Mouse (Mus musculus) midbrain, embryonic 15.5 days (tissue): ENCODE results near the gene Rab20. TPM values are rescaled to one million over a fixed set of nuclear protein-coding genes. Genes with fewer than 3 reads are reported as not detected.
"Not testable (repeated sequence)": the region's sequence is repeated elsewhere in the genome, so short reads cannot be mapped to it uniquely, and the experiment has no call there.

Experiments used
- ATAC-seq: fragments of 200-750 bp; cut with Nextera tagmentation; replicated peaks from 2 replicates; pipeline ENCODE4 v1.8.0; 2017; ENCODE audit warnings: moderate TSS enrichment
- H3K27ac ChIP-seq: fragments of 300-500 bp; sonication (generic); 2 replicates; pipeline ENCODE4 v1.5.1; 2015; ENCODE audit warnings: mild to moderate bottlenecking, inconsistent platforms
- H3K27me3 ChIP-seq: fragments of 300-500 bp; sonication (generic); replicated peaks from 2 replicates; pipeline ENCODE4 v1.6.1; 2015; ENCODE audit warnings: inconsistent platforms
- H3K36me3 ChIP-seq: fragments of 300-500 bp; sonication (generic); replicated peaks from 2 replicates; pipeline ENCODE4 v1.6.1; 2015; ENCODE audit warnings: inconsistent platforms
- H3K4me1 ChIP-seq: fragments of 300-500 bp; sonication (generic); 2 replicates; pipeline ENCODE4 v1.6.1; 2015; ENCODE audit warnings: inconsistent platforms
- H3K4me2 ChIP-seq: fragments of 300-500 bp; sonication (generic); 2 replicates; pipeline ENCODE4 v1.6.1; 2015; ENCODE audit warnings: inconsistent platforms, mild to moderate bottlenecking, moderate library complexity
- H3K4me3 ChIP-seq: fragments of 300-500 bp; sonication (generic); 2 replicates; pipeline ENCODE4 v1.5.1; 2015; ENCODE audit warnings: mild to moderate bottlenecking, inconsistent platforms
- H3K9ac ChIP-seq: fragments of 300-500 bp; sonication (generic); 2 replicates; pipeline ENCODE4 v1.6.1; 2015; ENCODE audit warnings: mild to moderate bottlenecking, inconsistent platforms
- H3K9me3 ChIP-seq: fragments of 300-500 bp; sonication (generic); 2 replicates; pipeline ENCODE4 v1.6.1; 2016; ENCODE audit warnings: inconsistent platforms
- WGBS: fragments of 180-500 bp; shearing (Covaris S2); methylation state at CpG from one replicate; pipeline ENCODE4 v1.1.7; 2015; ENCODE audit warnings: mixed read lengths; 5-methylcytosine and 5-hydroxymethylcytosine counted together
- polyA plus RNA-seq: library from polyadenylated mRNA; unstranded; fragments of >200 nt; fragmentation: Nextera tagmentation; extraction: Ambion mirVana; gene quantifications from 2 replicates; pipeline ENCODE4 v1.2.1, GENCODE M21; 2015

The Rab20 gene
- polyA plus RNA-seq, 1 experiment from 2014 or later = 0.71 TPM

- ATAC-seq = no peak
- H3K27ac ChIP-seq = no peak overlapping the region
- no peaks in the 10 kb centered on the region for H3K9me3 ChIP-seq
- H3K4me1 ChIP-seq = peaks cover 19% of the 10 kb centered on the region
- 3% methylated on average over 9 of the region's 9 CpGs for WGBS
- H3K9ac ChIP-seq = no peak overlapping the region
- H3K36me3 ChIP-seq = no peaks in the 10 kb centered on the region
- peaks cover 64% of the 10 kb centered on the region for H3K27me3 ChIP-seq
- H3K4me2 ChIP-seq = peak overlapping the region; percentile 5
- peak overlapping the region; percentile 47 for H3K4me3 ChIP-seq
These were observed 1.3 kb downstream of the Rab20 start for GRCm38 (mm10) chr8:11477178-11477553.

GRCm38 (mm10) chr8:11476338-11477177 lies 2.0 kb downstream of the Rab20 start:
- H3K9ac ChIP-seq = no peak overlapping the region

GRCm38 (mm10) chr8:11475876-11476275 lies 2.6 kb downstream of the Rab20 start:
- no peak overlapping the region for H3K4me3 ChIP-seq
- no peak overlapping the region for H3K4me2 ChIP-seq
- peaks cover 64% of the 10 kb centered on the region for H3K27me3 ChIP-seq
- no peaks in the 10 kb centered on the region for H3K36me3 ChIP-seq
- peaks cover 19% of the 10 kb centered on the region for H3K4me1 ChIP-seq
- no peaks in the 10 kb centered on the region for H3K9me3 ChIP-seq
- no peak overlapping the region for H3K9ac ChIP-seq
- H3K27ac ChIP-seq = no peak overlapping the region
- 27% methylated on average over 2 of the region's 2 CpGs for WGBS
- no peak for ATAC-seq

More at GRCm38 (mm10) chr8:11476338-11477177, 2.0 kb downstream of the Rab20 start:
- H3K4me1 ChIP-seq = peaks cover 19% of the 10 kb centered on the region
- no peak overlapping the region for H3K27ac ChIP-seq
- H3K27me3 ChIP-seq = peaks cover 64% of the 10 kb centered on the region
- 0 out of 2 replicates have a peak overlapping the region, but pooled peaks have one; percentile 1 for H3K4me3 ChIP-seq
- H3K4me2 ChIP-seq = peak overlapping the region; percentile 5
- no peaks in the 10 kb centered on the region for H3K36me3 ChIP-seq
- no peak for ATAC-seq
- H3K9me3 ChIP-seq = no peaks in the 10 kb centered on the region
- 9% methylated on average over 24 of the region's 24 CpGs for WGBS

- H3K9me3 ChIP-seq = no peaks in the 10 kb centered on the region
- 10% methylated on average over 9 of the region's 10 CpGs for WGBS
- peaks cover 61% of the 10 kb centered on the region for H3K27me3 ChIP-seq
- no peak for ATAC-seq
- H3K9ac ChIP-seq = no peak overlapping the region
- H3K4me3 ChIP-seq = no peak overlapping the region
- no peak overlapping the region for H3K4me2 ChIP-seq
- H3K27ac ChIP-seq = no peak overlapping the region
- no peaks in the 10 kb centered on the region for H3K36me3 ChIP-seq
- H3K4me1 ChIP-seq = peaks cover 19% of the 10 kb centered on the region
These were observed 3.1 kb downstream of the Rab20 start for GRCm38 (mm10) chr8:11475397-11475796.

GRCm38 (mm10) chr8:11473072-11473471 lies 5.4 kb downstream of the Rab20 start:
- peaks cover 14% of the 10 kb centered on the region for H3K4me1 ChIP-seq
- no peaks in the 10 kb centered on the region for H3K36me3 ChIP-seq
- no peak overlapping the region for H3K27ac ChIP-seq
- ATAC-seq = no peak
- H3K27me3 ChIP-seq = peaks cover 38% of the 10 kb centered on the region
- H3K4me3 ChIP-seq = no peak overlapping the region
- H3K9ac ChIP-seq = no peak overlapping the region
- no peaks in the 10 kb centered on the region for H3K9me3 ChIP-seq
- no peak overlapping the region for H3K4me2 ChIP-seq
- WGBS = 51% methylated on average over 4 of the region's 4 CpGs

GRCm38 (mm10) chr8:11471309-11471708 lies 7.2 kb downstream of the Rab20 start:
- 39% methylated on average over 8 of the region's 8 CpGs for WGBS
- no peak overlapping the region for H3K4me2 ChIP-seq
- ATAC-seq = no peak
- H3K27ac ChIP-seq = no peak overlapping the region
- H3K36me3 ChIP-seq = no peaks in the 10 kb centered on the region
- H3K9ac ChIP-seq = no peak overlapping the region
- H3K9me3 ChIP-seq = no peaks in the 10 kb centered on the region
- peaks cover 1% of the 10 kb centered on the region; the same call in 1 of the 2 replicates for H3K4me1 ChIP-seq
- peaks cover 22% of the 10 kb centered on the region for H3K27me3 ChIP-seq
- no peak overlapping the region for H3K4me3 ChIP-seq

GRCm38 (mm10) chr8:11470694-11471093 lies 7.8 kb downstream of the Rab20 start:
- WGBS = 76% methylated on average over 7 of the region's 7 CpGs
- no peaks in the 10 kb centered on the region for H3K4me1 ChIP-seq

GRCm38 (mm10) chr8:11469095-11469494 lies 9.4 kb downstream of the Rab20 start:
- H3K9me3 ChIP-seq = no peaks in the 10 kb centered on the region
- no peak overlapping the region for H3K27ac ChIP-seq
- no peaks in the 10 kb centered on the region for H3K4me1 ChIP-seq
- no peak for ATAC-seq
- H3K4me3 ChIP-seq = no peak overlapping the region
- H3K4me2 ChIP-seq = no peak overlapping the region
- peaks cover under 1% of the 10 kb centered on the region; the same call in 1 of the 2 replicates for H3K27me3 ChIP-seq
- H3K9ac ChIP-seq = no peak overlapping the region
- WGBS = 11% methylated on average over 3 of the region's 3 CpGs
- no peaks in the 10 kb centered on the region for H3K36me3 ChIP-seq

More at GRCm38 (mm10) chr8:11470694-11471093, 7.8 kb downstream of the Rab20 start:
- ATAC-seq = no peak
- Histone ChIP-seq H3K9me3 (no peaks in the 10 kb centered on the region), H3K4me2 (no peak overlapping the region), H3K36me3 (no peaks in the 10 kb centered on the region), H3K27me3 (peaks cover 16% of the 10 kb centered on the region), H3K4me3 (no peak overlapping the region), H3K9ac (no peak overlapping the region), H3K27ac (no peak overlapping the region)

GRCm38 (mm10) chr8:11466528-11466927 lies 12.0 kb downstream of the Rab20 start:
- not testable (repeated sequence) for H3K27ac ChIP-seq, H3K4me3 ChIP-seq, H3K9ac ChIP-seq, H3K4me2 ChIP-seq, H3K36me3 ChIP-seq, H3K9me3 ChIP-seq, H3K4me1 ChIP-seq, H3K27me3 ChIP-seq, ATAC-seq
- WGBS = 77% methylated on average over 5 of the region's 5 CpGs

- H3K36me3 ChIP-seq = no peaks in the 10 kb centered on the region
- no peak overlapping the region for H3K4me3 ChIP-seq
- H3K9ac ChIP-seq = no peak overlapping the region
- H3K4me1 ChIP-seq = no peaks in the 10 kb centered on the region
- H3K27ac ChIP-seq = no peak overlapping the region
- H3K4me2 ChIP-seq = no peak overlapping the region
- no peak for ATAC-seq
- WGBS = 93% methylated on average over 4 of the region's 4 CpGs
- H3K27me3 ChIP-seq = no peaks in the 10 kb centered on the region
- no peaks in the 10 kb centered on the region for H3K9me3 ChIP-seq
These were observed 12.9 kb downstream of the Rab20 start for GRCm38 (mm10) chr8:11465619-11466018.

- Histone ChIP-seq H3K27ac (no peak overlapping the region), H3K4me1 (no peaks in the 10 kb centered on the region), H3K9me3 (no peaks in the 10 kb centered on the region), H3K4me2 (no peak overlapping the region), H3K36me3 (no peaks in the 10 kb centered on the region), H3K27me3 (no peaks in the 10 kb centered on the region), H3K9ac (no peak overlapping the region), H3K4me3 (no peak overlapping the region)
- 85% methylated on average over 3 of the region's 3 CpGs for WGBS
- no peak for ATAC-seq
These were observed 13.9 kb downstream of the Rab20 start for GRCm38 (mm10) chr8:11464707-11464964.

GRCm38 (mm10) chr8:11463889-11464706 lies 14.4 kb downstream of the Rab20 start:
- no peak overlapping the region for H3K4me2 ChIP-seq
- H3K4me3 ChIP-seq = no peak overlapping the region
- WGBS = 86% methylated on average over 12 of the region's 12 CpGs
- H3K27me3 ChIP-seq = no peaks in the 10 kb centered on the region
- H3K36me3 ChIP-seq = no peaks in the 10 kb centered on the region
- H3K4me1 ChIP-seq = no peaks in the 10 kb centered on the region
- no peak overlapping the region for H3K27ac ChIP-seq
- H3K9ac ChIP-seq = no peak overlapping the region
- no peak for ATAC-seq
- no peaks in the 10 kb centered on the region for H3K9me3 ChIP-seq
